Mouse (Mus musculus) embryonic fibroblast, embryonic 13.5 days (primary cell): ENCODE measurements around the gene Cnnm4.

Source experiments
- CTCF ChIP-seq: IDR thresholded peaks from 2 replicates; pipeline ENCODE4 v1.5.1; 2011; ENCODE audit warnings: mild to moderate bottlenecking, control low read depth, low read length, moderate library complexity, borderline replicate concordance; ENCODE audit not compliant: insufficient read depth
- POLR2A ChIP-seq: IDR thresholded peaks from 2 replicates; pipeline ENCODE4 v1.6.1; 2011; ENCODE audit warnings: low read depth, mild to moderate bottlenecking, control low read depth, low read length, moderate library complexity

GRCm38 (mm10) chr1:36429511-36429910, 41.9 kb upstream of the Cnnm4 start:
- TF ChIP-seq CTCF (no peak), POLR2A (no peak)
